Mouse (Mus musculus) embryo, embryonic 10.5 days (tissue): ENCODE measurements at regions not wholly inside any gene's neighbourhood (a gene's known extent, or its start where the extent isn't known, plus 50 kb on each side); places are given as distances from the start of the nearest gene placed in this dataset.
A peak's percentile ranks its signal among the peaks of the same experiment; 100 is the strongest.
"Not testable (repeated sequence)": the region's sequence is repeated elsewhere in the genome, so short reads cannot be mapped to it uniquely, and the experiment has no call there.

ENCODE experiments used
- DNase-seq: peaks from one replicate; pipeline ENCODE4 v3.0.0-alpha.2; 2015; ENCODE audit warnings: low spot score

GRCm38 (mm10) chr12:19125541-19125940, 611.2 kb downstream of the 5730507C01Rik start:
- no peak for DNase-seq

GRCm38 (mm10) chr12:19175631-19176030, 661.3 kb downstream of the 5730507C01Rik start:
- DNase-seq: no peak

- DNase-seq: no peak
Observed at GRCm38 (mm10) chr12:19192396-19192795, 678.1 kb downstream of the 5730507C01Rik start.

DNA sequence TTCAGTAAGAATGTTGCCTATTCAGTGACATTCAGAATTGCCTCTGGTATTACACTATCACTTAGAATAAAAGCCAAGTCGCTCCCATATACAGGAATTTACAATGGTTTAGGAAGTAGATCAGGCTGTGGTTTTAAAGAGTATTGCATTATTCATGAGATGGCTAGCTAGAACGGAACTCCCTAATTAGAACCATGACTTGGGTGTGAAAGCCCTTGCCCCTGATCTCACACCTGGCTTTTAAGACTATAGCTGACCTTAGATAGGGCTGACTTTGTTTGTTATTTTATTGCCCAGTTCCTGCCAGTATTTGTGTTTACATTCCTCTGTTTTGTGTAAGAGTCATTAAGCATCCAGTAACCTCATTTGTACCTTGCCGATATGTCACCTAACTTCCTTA, 678.7 kb downstream of the 5730507C01Rik start:
- DNase-seq: not testable (repeated sequence)

GRCm38 (mm10) chr12:19223996-19224395, 709.7 kb downstream of the 5730507C01Rik start:
- not testable (repeated sequence) for DNase-seq

- DNase-seq: not testable (repeated sequence)
Observed at GRCm38 (mm10) chr12:19246731-19247130, 707.6 kb upstream of the Gm21863 start.

DNA sequence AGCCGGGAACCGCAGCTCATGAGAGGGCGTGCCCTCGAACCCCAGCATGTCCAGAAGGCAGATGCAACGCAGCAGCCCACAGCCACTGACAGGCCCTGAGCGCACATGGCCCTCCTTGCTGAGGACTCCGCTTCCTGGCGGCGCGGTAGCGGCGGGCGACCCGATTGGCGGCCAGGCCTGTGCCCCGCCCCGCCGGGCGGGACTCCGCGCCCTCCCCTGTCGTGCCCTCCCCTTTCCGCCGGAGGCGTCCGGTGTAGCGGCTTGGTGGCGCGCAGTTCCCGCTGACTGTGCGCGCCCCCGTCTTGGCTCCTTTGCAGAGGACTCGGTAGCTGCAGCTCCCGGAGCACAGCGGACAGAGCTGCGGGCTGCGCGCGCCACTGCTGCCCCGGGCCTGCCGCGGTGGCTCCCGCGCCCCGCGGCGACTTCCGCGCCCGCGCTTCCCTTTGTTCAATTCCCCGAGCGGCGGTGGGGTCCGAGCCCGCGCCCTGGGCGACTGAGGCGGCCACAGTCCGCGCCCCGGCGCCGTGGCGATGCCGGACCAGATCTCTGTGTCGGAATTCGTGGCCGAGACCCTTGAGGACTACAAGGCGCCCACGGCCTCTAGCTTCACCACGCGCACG, 665.9 kb upstream of the Gm21863 start:
- peak; percentile 61 for DNase-seq

GRCm38 (mm10) chr12:19289038-19289437, 665.3 kb upstream of the Gm21863 start:
- not testable (repeated sequence) for DNase-seq

GRCm38 (mm10) chr12:19292068-19292770, 662.1 kb upstream of the Gm21863 start:
- not testable (repeated sequence) for DNase-seq
